Mouse (Mus musculus) intestine, embryonic 15.5 days (tissue): ENCODE measurements at regions not wholly inside any gene's neighbourhood (a gene's known extent, or its start where the extent isn't known, plus 50 kb on each side); places are given as distances from the start of the nearest gene placed in this dataset.
A peak's percentile ranks its signal among the peaks of the same experiment; 100 is the strongest.

Experiments used
- ATAC-seq: fragments of 200-750 bp; cut with Nextera tagmentation; 2 replicates; pipeline ENCODE4 v1.8.0; 2017; ENCODE audit warnings: moderate TSS enrichment, moderate library complexity
- H3K27ac ChIP-seq: fragments of 300-500 bp; sonication (generic); 2 replicates; pipeline ENCODE4 v1.5.1; 2015; ENCODE audit warnings: mild to moderate bottlenecking, inconsistent platforms
- H3K27me3 ChIP-seq: fragments of 300-500 bp; sonication (generic); replicated peaks from 2 replicates; pipeline ENCODE4 v1.6.1; 2015; ENCODE audit warnings: inconsistent platforms
- H3K36me3 ChIP-seq: fragments of 300-500 bp; sonication (generic); 2 replicates; pipeline ENCODE4 v1.6.1; 2015; ENCODE audit warnings: inconsistent platforms
- H3K4me1 ChIP-seq: fragments of 300-500 bp; sonication (generic); replicated peaks from 2 replicates; pipeline ENCODE4 v1.6.1; 2015; ENCODE audit warnings: inconsistent platforms
- H3K4me2 ChIP-seq: fragments of 300-500 bp; sonication (generic); replicated peaks from 2 replicates; pipeline ENCODE4 v1.6.1; 2015; ENCODE audit warnings: mild to moderate bottlenecking, inconsistent platforms
- H3K4me3 ChIP-seq: fragments of 300-500 bp; sonication (generic); replicated peaks from 2 replicates; pipeline ENCODE4 v1.5.1; 2015; ENCODE audit warnings: inconsistent platforms
- H3K9ac ChIP-seq: fragments of 300-500 bp; sonication (generic); 2 replicates; pipeline ENCODE4 v1.6.1; 2015; ENCODE audit warnings: inconsistent platforms
- H3K9me3 ChIP-seq: fragments of 300-500 bp; sonication (generic); 2 replicates; pipeline ENCODE4 v1.6.1; 2016; ENCODE audit warnings: inconsistent platforms
- WGBS: fragments of 180-500 bp; shearing (Covaris S2); methylation state at CpG from one replicate; pipeline ENCODE4 v1.1.7; 2015; 5-methylcytosine and 5-hydroxymethylcytosine counted together

GRCm38 (mm10) chr15:67892066-67892465 is 1391.4 kb upstream of the Lrrc6 start:
- Histone ChIP-seq H3K9ac (no peak overlapping the region), H3K4me1 (no peaks in the 10 kb centered on the region), H3K4me3 (no peak overlapping the region), H3K4me2 (no peak overlapping the region), H3K9me3 (no peaks in the 10 kb centered on the region), H3K27me3 (no peaks in the 10 kb centered on the region), H3K27ac (no peak overlapping the region), H3K36me3 (no peaks in the 10 kb centered on the region)
- WGBS = 44% methylated on average over 3 of the region's 3 CpGs
- no peak for ATAC-seq

GRCm38 (mm10) chr15:67890612-67891304 is 1390.0 kb upstream of the Lrrc6 start:
- Histone ChIP-seq H3K9ac (no peak overlapping the region), H3K4me3 (no peak overlapping the region), H3K27me3 (no peaks in the 10 kb centered on the region), H3K9me3 (no peaks in the 10 kb centered on the region), H3K4me1 (no peaks in the 10 kb centered on the region), H3K27ac (no peak overlapping the region), H3K36me3 (no peaks in the 10 kb centered on the region), H3K4me2 (no peak overlapping the region)
- 68% methylated on average over 3 of the region's 3 CpGs for WGBS
- ATAC-seq = no peak

GRCm38 (mm10) chr15:67888548-67888947 is 1387.8 kb upstream of the Lrrc6 start:
- H3K4me2 ChIP-seq = no peak overlapping the region
- H3K9me3 ChIP-seq = no peaks in the 10 kb centered on the region
- H3K4me1 ChIP-seq = no peaks in the 10 kb centered on the region
- H3K27ac ChIP-seq = no peak overlapping the region
- H3K9ac ChIP-seq = no peak overlapping the region
- no peak for ATAC-seq
- no peaks in the 10 kb centered on the region for H3K27me3 ChIP-seq
- H3K4me3 ChIP-seq = no peak overlapping the region
- no peaks in the 10 kb centered on the region for H3K36me3 ChIP-seq

GRCm38 (mm10) chr15:67855291-67855690 is 1354.6 kb upstream of the Lrrc6 start:
- H3K4me1 ChIP-seq = no peaks in the 10 kb centered on the region
- no peak overlapping the region for H3K9ac ChIP-seq
- no peak overlapping the region for H3K4me3 ChIP-seq
- ATAC-seq = no peak
- WGBS = 32% methylated on average over 1 of the region's 1 CpGs
- no peaks in the 10 kb centered on the region for H3K27me3 ChIP-seq
- no peak overlapping the region for H3K27ac ChIP-seq
- no peaks in the 10 kb centered on the region for H3K36me3 ChIP-seq
- H3K4me2 ChIP-seq = no peak overlapping the region
- no peaks in the 10 kb centered on the region for H3K9me3 ChIP-seq

- no peak for ATAC-seq
- no peaks in the 10 kb centered on the region for H3K9me3 ChIP-seq
- no peaks in the 10 kb centered on the region for H3K36me3 ChIP-seq
- H3K4me3 ChIP-seq = no peak overlapping the region
- H3K4me1 ChIP-seq = no peaks in the 10 kb centered on the region
- WGBS = 64% methylated on average over 3 of the region's 3 CpGs
- H3K9ac ChIP-seq = no peak overlapping the region
- no peak overlapping the region for H3K27ac ChIP-seq
- H3K4me2 ChIP-seq = no peak overlapping the region
- H3K27me3 ChIP-seq = no peaks in the 10 kb centered on the region
Observed at GRCm38 (mm10) chr15:67850118-67850517, 1349.4 kb upstream of the Lrrc6 start.

- Histone ChIP-seq H3K27ac (no peak overlapping the region), H3K36me3 (no peaks in the 10 kb centered on the region), H3K9ac (no peak overlapping the region), H3K4me1 (no peaks in the 10 kb centered on the region), H3K4me2 (no peak overlapping the region), H3K9me3 (no peaks in the 10 kb centered on the region), H3K4me3 (no peak overlapping the region), H3K27me3 (no peaks in the 10 kb centered on the region)
- ATAC-seq = no peak
- WGBS = 74% methylated on average over 2 of the region's 2 CpGs
Observed at GRCm38 (mm10) chr15:67845707-67846106, 1345.0 kb upstream of the Lrrc6 start.

GRCm38 (mm10) chr15:67840671-67841070 is 1340.0 kb upstream of the Lrrc6 start:
- H3K4me1 ChIP-seq = no peaks in the 10 kb centered on the region
- ATAC-seq = no peak
- no peak overlapping the region for H3K4me3 ChIP-seq
- no peaks in the 10 kb centered on the region for H3K36me3 ChIP-seq
- no peak overlapping the region for H3K4me2 ChIP-seq
- no peak overlapping the region for H3K9ac ChIP-seq
- H3K27ac ChIP-seq = no peak overlapping the region
- no peaks in the 10 kb centered on the region for H3K27me3 ChIP-seq
- 72% methylated on average over 3 of the region's 3 CpGs for WGBS
- H3K9me3 ChIP-seq = no peaks in the 10 kb centered on the region

GRCm38 (mm10) chr15:67825796-67826484 is 1325.2 kb upstream of the Lrrc6 start:
- 55% methylated on average over 4 of the region's 4 CpGs for WGBS
- Histone ChIP-seq H3K27ac (no peak overlapping the region), H3K27me3 (no peaks in the 10 kb centered on the region), H3K9ac (no peak overlapping the region), H3K9me3 (no peaks in the 10 kb centered on the region), H3K4me3 (no peak overlapping the region), H3K36me3 (no peaks in the 10 kb centered on the region), H3K4me2 (no peak overlapping the region), H3K4me1 (no peaks in the 10 kb centered on the region)
- 0 out of 2 replicates have a peak, but pooled peaks have one; percentile 23 for ATAC-seq

GRCm38 (mm10) chr15:67823226-67823625 is 1322.5 kb upstream of the Lrrc6 start:
- 81% methylated on average over 3 of the region's 3 CpGs for WGBS
- H3K9me3 ChIP-seq = no peaks in the 10 kb centered on the region
- H3K4me2 ChIP-seq = no peak overlapping the region
- H3K27ac ChIP-seq = no peak overlapping the region
- no peak for ATAC-seq
- no peak overlapping the region for H3K9ac ChIP-seq
- H3K27me3 ChIP-seq = no peaks in the 10 kb centered on the region
- no peaks in the 10 kb centered on the region for H3K36me3 ChIP-seq
- no peaks in the 10 kb centered on the region for H3K4me1 ChIP-seq
- H3K4me3 ChIP-seq = no peak overlapping the region

- Histone ChIP-seq H3K27me3 (no peaks in the 10 kb centered on the region), H3K9me3 (no peaks in the 10 kb centered on the region), H3K4me2 (no peak overlapping the region), H3K4me1 (no peaks in the 10 kb centered on the region), H3K4me3 (no peak overlapping the region), H3K36me3 (no peaks in the 10 kb centered on the region), H3K27ac (no peak overlapping the region), H3K9ac (no peak overlapping the region)
- ATAC-seq = no peak
- WGBS = 62% methylated on average over 1 of the region's 1 CpGs
Observed at GRCm38 (mm10) chr15:67799871-67800270, 1299.2 kb upstream of the Lrrc6 start.

GRCm38 (mm10) chr15:67795578-67795977 is 1294.9 kb upstream of the Lrrc6 start:
- WGBS = 73% methylated on average over 2 of the region's 2 CpGs

GRCm38 (mm10) chr15:67792822-67793221 is 1292.1 kb upstream of the Lrrc6 start:
- no peaks in the 10 kb centered on the region for H3K27me3 ChIP-seq
- no peaks in the 10 kb centered on the region for H3K9me3 ChIP-seq
- no peak overlapping the region for H3K27ac ChIP-seq
- H3K36me3 ChIP-seq = no peaks in the 10 kb centered on the region
- H3K4me1 ChIP-seq = no peaks in the 10 kb centered on the region
- no peak overlapping the region for H3K9ac ChIP-seq
- no peak overlapping the region for H3K4me2 ChIP-seq
- no peak for ATAC-seq
- no peak overlapping the region for H3K4me3 ChIP-seq

More at GRCm38 (mm10) chr15:67795578-67795977, 1294.9 kb upstream of the Lrrc6 start:
- H3K4me1 ChIP-seq = no peaks in the 10 kb centered on the region
- no peak overlapping the region for H3K4me2 ChIP-seq
- no peaks in the 10 kb centered on the region for H3K36me3 ChIP-seq
- ATAC-seq = no peak
- no peak overlapping the region for H3K9ac ChIP-seq
- no peaks in the 10 kb centered on the region for H3K27me3 ChIP-seq
- no peak overlapping the region for H3K4me3 ChIP-seq
- no peaks in the 10 kb centered on the region for H3K9me3 ChIP-seq
- no peak overlapping the region for H3K27ac ChIP-seq

- Histone ChIP-seq H3K4me1 (no peaks in the 10 kb centered on the region), H3K9ac (no peak overlapping the region), H3K27ac (no peak overlapping the region), H3K4me3 (no peak overlapping the region), H3K27me3 (no peaks in the 10 kb centered on the region), H3K4me2 (no peak overlapping the region), H3K36me3 (no peaks in the 10 kb centered on the region), H3K9me3 (no peaks in the 10 kb centered on the region)
- no peak for ATAC-seq
Observed at GRCm38 (mm10) chr15:67788587-67788986, 1287.9 kb upstream of the Lrrc6 start.
